Mouse (Mus musculus): ENCODE measurements at regions not wholly inside any gene's neighbourhood (a gene's known extent, or its start where the extent isn't known, plus 50 kb on each side); places are given as distances from the start of the nearest gene placed in this dataset.

GRCm38 (mm10) chr8:107876455-107876854, 66.0 kb upstream of the Zfhx3 start:
- TF ChIP-seq CTCF (IDR thresholded peaks at IDR 0.05; ENCODE audit: control insufficient read depth, insufficient read depth, insufficient replicate concordance, low read depth, low read length) (no peak), POLR2A (IDR thresholded peaks at IDR 0.05; ENCODE audit: control insufficient read depth, low read depth, low read length) (no peak)
